Mouse (Mus musculus): Measurements from ENCODE around the gene 6720489N17Rik.
"Not testable (repeated sequence)": the region's sequence is repeated elsewhere in the genome, so short reads cannot be mapped to it uniquely, and the experiment has no call there.

GRCm38 (mm10) chr13:62627071-62627470 lies 3.1 kb upstream of the 6720489N17Rik start:
- TF ChIP-seq CTCF, POLR2A (IDR thresholded peaks at IDR 0.05; ENCODE audit: insufficient read depth, low read depth, low read length): not testable (repeated sequence)

Measured in olfactory bulb, adult 2 months (tissue).